Mouse (Mus musculus) ES-E14 (cell line): ENCODE measurements around the gene Cebpzos.

Source experiments
- CHD2 ChIP-seq: IDR thresholded peaks from 2 replicates; pipeline ENCODE4 v1.6.1; 2014; ENCODE audit warnings: mild to moderate bottlenecking, low read depth, low read length, inconsistent platforms
- HCFC1 ChIP-seq: IDR thresholded peaks from 2 replicates; pipeline ENCODE4 v1.6.1; 2012; ENCODE audit warnings: low read length, inconsistent platforms, borderline replicate concordance; ENCODE audit not compliant: insufficient read depth
- MAFK ChIP-seq: IDR thresholded peaks from 2 replicates; pipeline ENCODE4 v1.6.1; 2014; ENCODE audit warnings: mild to moderate bottlenecking, low read depth, low read length, inconsistent platforms; ENCODE audit not compliant: insufficient read depth
- ZNF384 ChIP-seq: IDR thresholded peaks from 2 replicates; pipeline ENCODE4 v1.6.1; 2012; ENCODE audit warnings: low read depth, low read length, inconsistent platforms

DNA sequence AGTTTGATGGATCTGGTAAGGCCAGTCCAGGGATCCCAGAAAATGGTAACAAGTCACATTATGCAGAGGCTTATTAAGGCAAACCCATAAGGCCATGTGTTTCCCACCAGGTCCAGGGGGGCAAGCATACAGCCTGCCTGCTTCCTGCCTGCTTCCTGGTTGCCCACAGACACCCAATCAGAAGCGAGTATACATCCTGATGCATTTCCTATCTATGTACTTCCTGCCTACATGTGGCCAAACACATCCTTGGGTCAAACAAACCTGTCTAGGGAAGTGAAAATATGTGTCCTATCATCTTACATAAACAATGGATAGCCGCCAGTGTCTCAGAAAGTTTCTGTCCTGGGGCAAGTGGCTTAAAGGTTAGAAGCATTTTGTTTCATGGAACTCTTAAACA, 13.1 kb upstream of the Cebpzos start:
- no peak for TF ChIP-seq CHD2
- no peak for TF ChIP-seq MAFK
- TF ChIP-seq HCFC1 = no peak
- no peak for TF ChIP-seq ZNF384
